Mouse (Mus musculus) heart, adult 11 months (tissue): Measurements from ENCODE around the gene Ggps1.

ENCODE experiments used
- DNase-seq: peaks from one replicate; pipeline ENCODE4 v3.0.0; 2022

The Ggps1 gene

DNA sequence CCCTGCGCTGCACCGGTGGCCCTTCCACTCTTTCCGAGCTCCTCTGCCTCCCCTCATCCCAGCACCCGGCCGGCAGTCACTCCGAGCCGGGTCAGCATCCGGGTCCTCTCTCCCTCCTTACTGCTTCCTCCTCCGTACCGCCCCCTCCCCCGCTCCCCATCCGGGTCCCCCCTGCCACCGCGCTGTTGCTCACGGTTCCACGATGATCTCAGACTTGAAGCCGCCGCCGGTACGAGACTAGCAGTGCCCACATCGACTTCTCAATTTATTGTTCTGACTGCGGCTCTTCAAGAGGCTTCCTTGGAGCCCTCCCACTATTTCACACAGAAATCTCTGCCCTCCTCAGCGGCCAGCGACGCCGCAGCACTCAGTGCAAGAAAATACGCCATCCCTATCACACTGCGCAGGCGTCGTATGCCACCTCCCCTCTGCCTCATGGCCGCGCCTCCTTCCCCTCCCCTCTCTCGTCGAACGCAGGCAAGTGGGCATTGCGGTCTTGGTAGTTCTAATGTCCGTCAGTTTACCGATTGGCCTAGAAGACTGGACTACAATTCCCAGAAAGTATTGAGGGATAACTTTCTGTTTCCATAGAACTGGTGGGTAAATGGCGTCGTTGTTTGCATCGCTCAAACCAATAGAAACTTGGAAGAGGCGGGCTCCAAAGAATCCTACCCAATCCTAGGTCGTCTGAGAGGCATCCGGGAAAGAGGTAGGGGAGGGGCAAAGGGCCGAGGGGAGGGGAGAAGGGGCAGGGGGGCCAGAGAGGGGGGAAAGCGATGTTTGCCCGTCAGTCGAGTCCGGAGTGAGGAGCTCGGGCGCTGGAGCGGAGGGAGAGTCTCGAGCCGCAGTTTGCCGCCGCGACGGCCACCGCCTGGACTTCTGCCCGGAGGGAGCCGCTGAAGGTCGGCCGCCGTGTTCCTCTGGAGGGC is at the start of gene Ggps1, which contains the start of gene Arid4b:
TSS of gene Ggps1 (minus strand) at position 476 of the 929 bp plus-strand sequence.
TSS of gene Arid4b (plus strand) at position 220 of the 929 bp plus-strand sequence.
- peak; percentile 100 for DNase-seq

DNA sequence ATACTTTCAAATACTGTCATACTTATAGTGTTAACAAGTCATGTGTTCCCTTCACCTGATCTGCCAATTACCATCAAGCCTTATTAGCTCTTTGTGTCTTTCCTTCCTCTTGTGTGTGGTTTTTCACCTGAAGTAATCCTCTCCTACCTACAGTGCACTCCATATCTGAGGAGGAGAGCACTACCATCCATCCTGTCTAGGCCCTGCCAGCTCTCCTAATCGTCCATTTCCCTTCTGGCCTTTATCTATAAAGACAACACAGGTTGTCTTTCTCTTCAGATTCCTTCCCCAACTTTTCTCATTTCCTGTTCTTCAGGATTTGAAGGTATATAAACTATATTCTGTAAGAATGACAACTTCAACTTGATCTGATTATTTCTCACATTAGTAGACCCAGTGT is 47.9 kb upstream of the Ggps1 start:
- no peak for DNase-seq

DNA sequence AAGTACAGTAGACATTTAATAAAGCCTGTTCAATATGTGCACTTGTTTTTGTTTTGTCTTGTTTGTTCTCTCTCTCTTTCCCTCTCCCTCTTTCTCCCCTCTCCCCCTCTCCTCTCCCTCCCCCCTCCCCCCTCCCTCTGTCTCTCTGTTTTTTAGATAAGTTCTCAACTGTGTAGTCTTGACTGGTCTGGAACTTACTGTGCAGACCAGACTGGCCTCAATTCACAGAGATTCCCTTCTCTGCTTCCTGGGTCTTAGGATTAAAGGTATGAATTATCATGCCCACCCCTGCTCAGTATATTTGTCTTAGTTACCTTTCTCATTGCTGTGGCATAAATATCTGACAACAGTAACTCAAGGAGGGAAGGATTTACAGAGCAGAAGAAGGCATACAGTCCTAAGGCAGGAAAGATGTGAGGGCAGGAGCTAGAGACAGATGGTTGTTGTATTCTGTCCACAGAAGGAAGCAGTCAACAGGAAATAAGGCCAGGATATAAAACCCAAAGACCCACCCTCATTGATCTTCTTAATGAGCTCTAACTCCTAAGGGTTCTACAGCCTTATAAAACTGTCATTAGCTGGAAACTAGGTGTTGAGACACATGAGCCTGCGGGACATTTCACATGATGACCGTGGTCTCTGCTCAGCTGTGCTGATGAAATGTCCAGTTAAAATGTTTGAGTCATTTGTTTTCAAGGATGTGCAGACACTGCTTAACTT is 47.0 kb upstream of the Ggps1 start:
- peak; percentile 44 for DNase-seq

DNA sequence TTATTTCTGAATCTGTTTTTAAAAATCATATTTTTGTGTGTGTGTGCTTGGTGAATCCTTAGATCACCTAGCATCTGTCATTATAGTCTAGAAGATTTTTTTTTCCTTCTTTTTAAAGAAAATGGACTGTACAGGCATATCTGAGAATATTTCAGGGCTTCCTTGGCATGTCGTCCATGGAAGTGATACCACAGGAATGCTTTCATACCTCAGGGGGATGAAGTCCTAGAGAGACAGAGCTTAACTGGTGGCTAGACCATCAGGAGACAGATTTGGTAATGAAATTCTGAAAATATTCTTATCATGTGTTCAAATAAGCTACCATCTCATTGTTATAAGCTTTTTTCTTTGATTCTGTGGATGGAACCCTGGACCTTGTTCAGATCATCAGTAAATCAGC is 39.7 kb upstream of the Ggps1 start:
- no peak for DNase-seq

DNA sequence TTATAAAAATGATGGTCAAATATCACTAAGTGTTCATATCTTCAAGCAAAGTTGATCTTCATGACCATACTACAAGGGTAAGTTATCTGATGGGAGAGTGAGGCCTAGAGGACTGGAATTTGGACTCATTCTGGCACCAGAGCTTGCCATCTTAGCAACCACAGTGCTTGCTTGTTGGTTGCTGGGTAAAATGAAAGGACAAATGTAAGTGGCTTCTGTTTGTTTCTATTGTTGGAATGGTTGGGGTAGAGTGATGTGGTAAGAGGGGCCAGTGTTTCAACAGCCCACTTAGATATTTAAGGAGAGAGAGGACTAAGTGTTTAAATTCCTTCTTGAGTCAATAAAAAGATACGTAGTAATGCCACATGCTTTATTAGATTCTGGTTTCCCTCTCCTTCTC is 25.4 kb upstream of the Ggps1 start:
- DNase-seq: peak; percentile 88

DNA sequence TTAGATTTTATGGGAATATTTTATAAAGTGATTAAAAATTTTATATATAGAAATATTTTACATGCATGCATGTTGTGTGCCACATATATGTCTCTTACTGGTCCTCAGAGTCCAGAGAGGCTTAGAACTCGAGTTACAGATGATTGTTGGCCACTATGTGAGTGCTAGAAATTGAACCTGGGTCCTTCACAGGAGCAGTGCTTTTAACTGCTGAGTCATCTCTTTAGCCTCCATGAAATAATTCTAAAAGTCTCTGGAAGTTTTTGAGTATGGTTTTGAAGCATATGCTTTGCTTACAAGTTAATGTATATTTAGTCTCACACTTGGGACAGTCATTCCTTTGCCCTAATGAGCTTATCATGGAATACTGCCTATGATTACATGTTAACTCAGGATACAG is 12.0 kb upstream of the Ggps1 start:
- no peak for DNase-seq

DNA sequence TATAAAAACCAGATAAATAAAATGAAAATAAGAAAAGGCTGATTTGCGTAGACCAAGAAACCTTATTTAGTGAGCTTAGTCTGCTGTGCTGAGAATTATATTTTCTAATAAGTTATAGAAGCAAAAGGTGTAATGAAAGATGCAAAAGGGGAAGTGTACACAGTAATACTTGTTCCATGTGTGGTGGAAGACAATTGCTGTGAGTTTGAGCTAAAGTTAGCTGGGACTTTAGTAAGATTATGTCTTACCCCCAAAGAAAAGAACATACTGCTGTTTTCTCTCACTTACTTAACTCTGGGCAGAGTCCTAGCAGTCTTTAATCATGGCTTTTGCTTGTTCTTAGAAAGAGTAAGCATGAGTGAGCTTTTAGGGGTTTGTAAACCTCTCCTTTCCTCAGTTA is 11.1 kb upstream of the Ggps1 start:
- no peak for DNase-seq

DNA sequence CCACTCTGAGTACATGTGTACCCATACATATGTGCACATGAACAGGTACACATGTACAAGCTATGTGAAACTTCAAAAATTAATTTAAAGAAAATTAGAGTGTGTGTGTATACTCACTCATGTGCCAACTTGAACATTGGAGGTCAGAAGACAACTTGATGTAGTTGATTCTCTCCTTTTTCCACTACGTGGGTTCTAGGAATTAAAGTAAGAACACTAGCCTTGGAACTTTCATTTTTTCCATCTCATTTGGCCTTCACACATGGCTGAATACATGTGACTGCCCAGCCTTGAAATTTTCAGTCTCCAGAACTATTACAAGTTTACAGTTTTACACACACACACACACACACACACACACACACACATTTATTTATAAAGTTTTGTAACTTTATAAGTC is 6.0 kb upstream of the Ggps1 start:
- DNase-seq: no peak

DNA sequence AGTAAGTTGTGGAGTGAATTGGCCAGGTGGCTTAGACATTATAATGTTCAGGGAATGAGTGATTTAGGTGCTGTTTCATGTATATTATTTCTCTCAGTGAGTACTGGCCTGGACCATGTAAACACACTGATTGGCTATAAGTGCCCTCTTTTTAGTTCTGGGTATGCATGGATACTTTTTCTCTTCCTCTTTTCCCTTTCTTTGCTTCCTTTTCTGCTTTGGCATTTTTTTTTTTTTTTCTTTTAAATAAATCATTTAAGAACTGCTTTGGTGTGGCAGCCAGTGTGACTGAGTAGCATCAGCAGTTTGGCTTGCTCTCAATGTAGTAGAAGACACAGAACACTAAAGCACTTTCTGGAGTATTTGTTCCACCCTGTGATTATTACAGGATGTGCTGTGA is 4.7 kb upstream of the Ggps1 start:
- no peak for DNase-seq

DNA sequence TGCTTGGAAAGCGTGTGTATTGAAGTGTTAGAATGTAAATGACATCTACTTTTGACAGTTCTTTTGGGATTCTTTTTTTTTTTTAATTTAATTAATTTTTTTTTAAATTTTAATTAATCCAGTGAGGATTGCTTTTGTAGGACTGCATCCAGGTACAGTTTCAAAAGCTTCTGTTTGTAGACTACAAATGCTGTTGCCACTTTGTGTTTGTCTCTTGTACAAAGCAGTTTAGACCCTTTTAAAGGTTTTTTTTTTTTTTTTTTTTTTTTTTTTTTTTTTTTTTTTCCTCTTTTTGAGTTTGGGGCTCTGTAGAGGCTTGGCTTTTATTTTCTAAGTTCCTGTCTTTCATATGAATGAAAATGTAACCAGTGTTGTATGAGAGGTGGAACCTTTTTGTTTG is 2.4 kb upstream of the Ggps1 start:
- no peak for DNase-seq

DNA sequence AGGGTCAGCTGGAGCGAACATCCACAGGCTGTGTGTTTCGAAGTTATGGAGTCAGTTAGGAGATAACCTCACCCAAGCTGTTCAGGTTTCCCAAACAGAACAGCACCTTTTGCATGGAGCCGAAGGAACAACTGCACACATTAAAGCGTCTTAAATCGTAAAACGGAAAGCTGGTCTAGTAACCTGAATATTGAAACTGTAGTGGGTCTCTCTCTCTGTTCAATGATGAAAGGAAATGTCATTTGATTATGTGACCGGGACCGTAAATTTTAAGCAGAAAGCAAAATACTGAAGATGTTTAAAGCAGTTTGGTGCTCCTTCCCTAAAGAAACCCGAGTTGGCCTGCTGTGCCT is 1.7 kb upstream of the Ggps1 start:
- no peak for DNase-seq

DNA sequence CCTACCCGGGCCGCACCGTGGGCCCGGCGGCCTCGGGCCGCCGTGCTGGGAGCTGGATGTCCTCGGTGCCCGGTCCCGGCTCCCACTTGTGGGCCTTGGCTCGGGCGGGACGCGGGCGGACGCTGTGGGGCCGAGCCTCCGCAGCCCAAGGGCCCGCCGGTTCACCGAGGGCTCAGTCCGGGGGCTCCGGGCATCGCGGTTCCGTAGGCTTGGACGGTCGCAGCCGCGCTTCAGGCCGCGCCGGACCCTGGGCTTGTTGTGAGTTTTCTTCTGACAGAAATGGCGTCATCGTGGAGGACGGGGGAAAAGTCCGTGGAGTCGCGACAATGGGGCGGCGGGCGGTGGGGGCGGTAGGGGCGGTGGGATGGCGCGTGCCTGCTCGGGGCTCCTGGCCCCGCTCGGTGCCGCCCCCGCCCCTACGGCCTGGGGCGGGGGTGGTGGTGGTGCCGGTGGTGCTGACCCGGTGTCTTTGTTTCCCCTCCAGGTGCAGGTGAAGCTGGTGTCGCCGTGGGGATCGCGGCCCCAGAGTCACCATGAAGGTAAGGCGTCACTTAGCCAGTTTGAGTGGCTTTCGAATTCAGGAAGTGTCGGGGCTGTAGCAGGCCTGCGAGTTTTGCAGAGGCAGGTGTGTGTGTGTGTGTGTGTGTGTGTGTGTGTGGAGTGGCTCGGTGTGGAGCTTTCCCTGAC is 1.2 kb upstream of the Ggps1 start:
- peak; percentile 94 for DNase-seq

DNA sequence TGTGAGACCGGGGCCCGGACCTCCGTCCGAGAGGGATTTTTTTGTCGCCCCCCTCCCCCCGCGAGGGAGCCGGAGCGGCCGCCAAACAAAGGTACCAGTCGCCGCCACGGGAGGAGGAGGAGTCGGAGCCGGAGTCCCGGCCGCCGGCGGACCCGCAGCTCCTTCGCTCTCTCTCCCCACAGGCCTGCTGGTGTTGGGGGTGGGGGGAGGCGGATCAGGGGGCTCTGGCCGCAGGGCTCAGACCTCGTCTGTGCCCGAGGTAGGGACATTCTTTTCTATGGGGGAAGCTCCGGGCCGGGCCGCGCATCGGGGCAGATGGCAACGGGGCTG is 619 bp upstream of the Ggps1 start:
- DNase-seq: no peak

DNA sequence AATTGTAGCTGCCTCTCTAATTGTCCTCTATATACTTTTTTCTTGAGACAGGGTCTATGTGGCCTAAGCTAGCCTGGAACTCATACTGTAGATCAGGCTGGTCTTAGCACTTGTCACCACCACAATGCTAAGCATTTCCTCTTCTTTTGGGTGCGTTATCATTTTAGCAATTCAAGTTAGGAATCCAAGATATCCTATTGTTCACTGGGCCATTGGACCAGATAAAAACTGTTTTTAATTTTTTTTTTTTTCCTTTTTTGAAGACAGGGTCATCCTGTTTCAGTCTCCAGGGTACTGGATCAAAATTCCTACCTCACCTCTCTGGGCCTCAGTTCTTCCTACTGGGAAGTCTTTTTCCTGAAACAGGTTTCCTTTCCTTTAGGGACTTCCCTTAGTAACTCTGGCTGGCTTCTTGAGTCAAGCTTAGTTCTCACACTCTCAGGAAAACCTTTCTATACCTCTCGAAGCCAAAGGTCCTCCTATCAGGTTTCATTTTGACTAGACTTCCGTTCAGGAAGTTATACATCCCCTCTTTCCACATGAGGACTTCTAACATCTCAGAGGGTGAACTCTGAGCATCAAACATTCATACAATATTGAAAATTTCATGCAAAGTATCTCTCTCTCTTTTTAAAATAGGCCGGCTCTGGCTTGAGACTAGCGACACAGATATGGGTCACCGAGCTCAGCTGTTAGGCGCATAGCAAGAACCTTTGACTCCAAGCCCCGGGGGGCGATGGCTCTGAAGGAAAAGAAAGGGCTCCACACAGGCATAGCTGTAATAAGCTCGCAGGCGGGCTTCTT is 877 bp downstream of the Ggps1 start:
- no peak for DNase-seq

DNA sequence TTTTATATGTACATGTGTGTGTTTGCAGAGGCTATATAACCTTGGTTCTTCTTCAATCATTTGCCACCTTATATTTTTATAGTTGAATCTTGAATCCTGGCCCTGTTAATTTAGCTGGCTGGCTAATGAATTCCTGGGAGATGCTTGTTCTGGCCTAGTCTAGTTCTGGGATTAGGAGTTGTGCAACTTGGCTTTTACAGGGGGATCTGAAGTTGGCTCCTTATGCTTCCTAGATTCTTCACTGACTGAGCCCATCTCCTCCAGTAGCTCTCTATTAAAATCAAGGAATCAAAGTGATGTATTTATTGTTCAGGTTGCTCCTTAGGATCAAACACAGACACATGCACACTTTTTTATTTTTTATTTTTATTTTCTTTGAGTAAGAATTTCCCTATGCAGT is 3.7 kb downstream of the Ggps1 start:
- peak; percentile 74 for DNase-seq

DNA sequence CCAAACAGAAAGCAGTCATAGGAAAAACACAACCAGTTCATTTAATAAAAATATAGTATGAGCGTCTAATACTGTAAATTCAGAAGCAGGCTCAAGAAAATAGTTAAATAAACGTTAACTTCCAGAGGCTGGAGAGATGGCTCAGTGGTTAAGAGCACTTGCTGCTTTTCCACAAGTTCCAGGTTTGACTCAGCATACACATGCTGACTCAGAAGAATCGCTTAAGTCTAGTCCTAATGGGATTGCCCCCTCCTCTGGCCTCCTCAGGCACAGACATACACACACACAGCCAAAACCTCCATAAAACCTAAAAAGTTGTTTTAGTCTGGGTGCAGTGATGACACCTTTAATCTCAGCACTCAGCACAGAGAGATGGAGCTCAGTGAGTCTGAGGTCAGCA is 6.5 kb downstream of the Ggps1 start:
- no peak for DNase-seq

DNA sequence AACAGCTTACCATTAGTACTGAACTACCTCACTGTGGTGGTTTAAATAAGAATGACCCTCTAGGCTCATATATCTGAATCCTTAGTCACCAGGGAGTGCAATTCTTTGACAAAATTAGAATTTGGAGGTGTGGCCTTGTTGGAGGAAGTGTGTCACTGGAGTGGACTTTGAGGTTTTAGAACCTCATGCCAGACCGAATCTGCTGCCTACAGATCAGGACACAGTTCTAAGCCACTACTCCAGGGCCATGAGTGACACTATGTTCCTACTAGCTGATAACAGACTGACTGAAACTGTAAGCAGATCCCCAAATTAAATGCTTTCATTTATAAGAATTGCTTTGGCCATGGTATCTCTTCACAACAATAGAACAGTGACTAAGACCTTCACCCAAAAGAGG is 13.4 kb downstream of the Ggps1 start:
- peak; percentile 14 for DNase-seq

DNA sequence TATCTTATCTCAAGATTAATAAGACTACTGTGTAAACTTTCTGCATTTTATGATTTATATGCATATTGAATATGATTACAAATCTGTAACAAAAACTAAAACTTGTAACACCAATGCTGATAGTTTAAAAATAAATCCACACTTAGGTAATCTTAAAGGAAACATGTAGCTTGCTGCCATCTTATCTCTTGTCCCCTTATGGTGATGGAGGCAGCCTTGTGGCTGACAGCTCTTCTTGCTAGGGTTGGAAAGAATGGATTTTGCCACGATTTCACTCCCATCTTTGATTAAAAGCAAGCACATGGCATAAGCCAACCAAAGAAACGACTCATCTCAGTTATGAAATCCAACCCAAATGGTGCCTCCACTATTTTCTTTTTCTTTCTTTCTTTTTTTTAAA is 18.8 kb downstream of the Ggps1 start:
- no peak for DNase-seq

DNA sequence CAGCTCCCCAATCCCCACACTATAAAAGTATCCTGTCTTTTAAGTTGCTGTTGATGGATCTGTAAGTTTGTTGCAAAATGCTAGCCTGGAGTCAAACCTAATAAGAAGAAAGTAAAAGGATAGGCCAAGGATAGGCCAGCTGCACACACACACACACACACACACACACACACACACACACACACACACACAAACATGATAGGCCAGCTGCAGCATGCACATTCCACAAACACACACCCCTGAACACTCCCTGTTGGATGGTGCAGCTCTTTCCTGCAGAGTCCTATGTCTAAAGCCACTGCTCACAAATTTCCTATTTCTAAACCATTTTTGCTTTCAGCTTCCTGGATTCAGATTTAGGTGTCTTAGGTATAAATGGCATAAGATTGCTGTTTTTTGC is 19.4 kb downstream of the Ggps1 start:
- DNase-seq: no peak

DNA sequence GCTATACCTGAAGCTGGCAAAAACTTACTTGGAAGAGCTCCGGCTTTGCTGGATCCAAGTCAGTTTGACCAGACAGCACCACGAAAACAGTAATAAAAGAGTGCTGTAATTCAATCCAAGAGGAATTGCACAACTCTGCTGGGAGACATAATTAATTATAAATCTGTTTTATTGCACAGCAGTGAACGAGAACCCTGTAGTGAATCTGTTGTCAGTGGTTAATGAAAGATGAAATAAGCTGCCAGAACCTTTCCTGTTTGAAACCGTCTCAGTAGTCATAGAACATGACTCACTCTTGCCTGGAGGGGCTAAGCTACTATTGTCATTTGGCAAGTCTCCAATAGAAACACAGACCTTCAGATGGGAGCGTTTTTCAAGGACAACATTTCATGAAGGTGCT is 23.1 kb downstream of the Ggps1 start:
- peak; percentile 87 for DNase-seq

DNA sequence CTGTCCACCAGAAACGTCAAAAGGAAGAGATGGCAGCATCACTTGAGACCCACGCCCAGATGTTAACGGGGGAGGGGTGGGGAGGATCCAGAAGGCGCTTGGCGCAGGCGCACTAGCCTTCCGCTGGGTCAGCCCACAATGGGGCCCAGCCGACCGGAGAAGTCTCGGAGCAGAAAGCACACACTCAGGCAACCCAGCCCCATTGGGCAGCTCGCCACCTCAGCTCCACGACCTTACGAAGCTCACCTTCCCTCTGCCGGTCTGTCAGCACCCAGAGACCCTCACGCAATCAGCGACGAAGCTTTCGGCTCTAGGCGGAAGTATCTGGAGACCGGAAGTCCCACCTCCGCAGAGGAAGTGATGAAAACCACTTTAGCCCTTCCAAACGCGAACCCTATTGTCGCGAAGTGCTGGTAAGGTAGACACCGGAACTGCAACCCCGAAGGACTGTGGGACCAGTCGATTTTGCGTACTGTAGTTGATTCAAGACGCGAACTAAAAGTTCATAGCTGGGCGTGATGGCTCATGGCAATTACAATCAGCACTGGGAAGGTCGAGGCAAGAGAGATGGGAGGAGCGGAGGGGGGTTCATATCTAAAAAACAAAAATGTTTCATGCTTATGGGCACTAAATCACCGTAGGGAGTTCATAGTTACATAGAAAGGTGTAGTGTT is 23.9 kb downstream of the Ggps1 start, which contains the start of gene Tbce:
TSS of gene Tbce (minus strand) at position 347 of the 674 bp plus-strand sequence.
- DNase-seq: peak; percentile 99

DNA sequence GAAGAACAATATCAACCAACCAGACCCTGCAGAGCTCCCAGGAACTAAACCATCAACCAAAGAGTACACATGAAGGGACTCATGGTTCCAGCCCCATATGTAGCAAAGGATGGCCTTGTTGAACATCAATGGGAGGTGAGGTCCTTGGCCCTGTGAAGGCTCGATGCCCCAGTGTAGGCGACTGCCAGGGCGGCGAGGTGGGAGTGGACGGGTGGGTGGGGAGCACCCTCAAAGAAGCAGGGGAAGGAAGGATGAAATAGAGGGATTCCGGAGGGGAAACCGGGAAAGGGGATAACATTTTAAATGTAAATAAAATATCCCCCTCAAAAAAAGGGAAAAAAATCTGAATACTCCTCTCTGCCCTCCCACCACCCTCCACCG is 24.4 kb downstream of the Ggps1 start:
- no peak for DNase-seq
